In the genomic region with DNA sequence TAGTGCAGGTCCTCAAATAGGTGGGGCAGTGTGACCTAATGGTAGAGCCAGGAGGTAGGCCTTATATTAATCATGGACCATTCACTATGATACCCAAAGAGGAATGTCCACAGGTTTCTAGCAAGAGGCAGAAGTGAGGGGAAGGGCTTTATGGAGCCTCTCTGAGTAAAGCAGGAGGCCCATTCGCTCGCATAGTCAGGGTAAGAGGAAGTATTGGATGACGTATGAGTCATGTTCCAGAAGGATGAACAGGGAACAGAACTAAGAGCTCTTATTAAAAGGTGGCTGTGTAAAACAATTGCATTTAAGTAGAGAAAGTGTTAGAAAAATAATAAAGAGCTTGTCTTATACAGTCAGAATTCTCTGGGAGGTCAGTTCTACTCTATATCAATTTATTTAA, we compare ENCODE assay signal across 19 mouse cellular contexts. TPM values are rescaled to one million over a fixed set of nuclear protein-coding genes. Genes with fewer than 3 reads are reported as not detected.
A peak's percentile ranks its signal among the peaks of the same experiment; 100 is the strongest.
DNase-seq lines count a peak whose midpoint lies in the region; ATAC-seq and TF ChIP-seq lines count a peak whose summit lies in the region.
"Had no signal": no experiment of that assay in that cellular context is flagged by ENCODE, and none has a peak within 500 bp of the region (broad histone marks: within the 10 kb centered on the region; RNA-seq: fewer than 3 reads in every experiment).

No protein-coding gene starts in this region.

- no peak overlapping the region for H3K27ac ChIP-seq in heart, embryonic 10.5 days
- no peak overlapping the region for H3K27ac ChIP-seq in lung, postnatal 0 days (ENCODE audit: low read length)
- H3K27ac ChIP-seq in bone marrow macrophage, adult 2 months (ENCODE audit: insufficient read depth, low read depth, low read length) = peak overlapping the region; percentile 91
- H3K27ac ChIP-seq in forebrain, embryonic 12.5 days = no peak overlapping the region
- H3K27ac ChIP-seq: hindbrain, embryonic 13.5 days; layer of hippocampus, adult 2 months; limb, embryonic 13.5 days had no signal

- H3K9ac ChIP-seq in lung, postnatal 0 days (replicated peaks; ENCODE audit: low read depth) = no peak overlapping the region
- no peak overlapping the region for H3K9ac ChIP-seq in forebrain, embryonic 12.5 days
- H3K9ac ChIP-seq: heart, embryonic 15.5 days; hindbrain, embryonic 13.5 days; limb, embryonic 13.5 days had no signal

- WGBS in heart, embryonic 10.5 days = 86% methylated on average over 3 of the region's 3 CpGs
- 66% methylated on average over 3 of the region's 3 CpGs for WGBS in lung, postnatal 0 days
- 85% methylated on average over 3 of the region's 3 CpGs for WGBS in forebrain, embryonic 12.5 days

- H3K9me3 ChIP-seq in heart, embryonic 10.5 days = no peaks in the 10 kb centered on the region; the same call in 1 of the 2 replicates
- H3K9me3 ChIP-seq in lung, postnatal 0 days (ENCODE audit: low read length) = no peaks in the 10 kb centered on the region
- no peaks in the 10 kb centered on the region for H3K9me3 ChIP-seq in forebrain, embryonic 12.5 days
- H3K9me3 ChIP-seq: G1E; heart, embryonic 15.5 days had no signal

- no peak for TF ChIP-seq POLR2A in bone marrow macrophage, adult 2 months (IDR thresholded peaks at IDR 0.05; ENCODE audit: borderline replicate concordance, low read depth, low read length)

- H3K4me1 ChIP-seq in heart, embryonic 10.5 days = no peaks in the 10 kb centered on the region
- no peaks in the 10 kb centered on the region for H3K4me1 ChIP-seq in lung, postnatal 0 days (ENCODE audit: insufficient read depth, low read depth, low read length)
- peaks cover 54% of the 10 kb centered on the region for H3K4me1 ChIP-seq in bone marrow macrophage, adult 2 months (ENCODE audit: control insufficient read depth, insufficient read depth, low read length)
- no peaks in the 10 kb centered on the region for H3K4me1 ChIP-seq in forebrain, embryonic 12.5 days
- H3K4me1 ChIP-seq: limb, embryonic 13.5 days had no signal

- peaks cover 85% of the 10 kb centered on the region for H3K36me3 ChIP-seq in heart, embryonic 10.5 days
- H3K36me3 ChIP-seq in lung, postnatal 0 days (ENCODE audit: insufficient read depth, low read length) = peaks cover 14% of the 10 kb centered on the region
- no peaks in the 10 kb centered on the region for H3K36me3 ChIP-seq in splenic B cell, adult 2 months (ENCODE audit: control insufficient read depth, insufficient read depth, low read length, poor library complexity, severe bottlenecking)
- peaks cover 85% of the 10 kb centered on the region for H3K36me3 ChIP-seq in forebrain, embryonic 12.5 days (replicated peaks)

- no peak overlapping the region for H3K4me3 ChIP-seq in heart, embryonic 10.5 days
- no peak overlapping the region for H3K4me3 ChIP-seq in lung, postnatal 0 days (ENCODE audit: low read depth, low read length)
- H3K4me3 ChIP-seq in bone marrow macrophage, adult 2 months (ENCODE audit: insufficient read depth, low read length) = no peak overlapping the region
- H3K4me3 ChIP-seq in forebrain, embryonic 12.5 days (replicated peaks) = no peak overlapping the region
- H3K4me3 ChIP-seq: heart, embryonic 15.5 days; hindbrain, embryonic 13.5 days; layer of hippocampus, adult 2 months; limb, embryonic 13.5 days had no signal

- no peak for TF ChIP-seq EP300 in lung, postnatal 0 days (IDR thresholded peaks at IDR 0.05)

- ATAC-seq in lung, postnatal 0 days = peak; percentile 44; the same call in 1 of the 2 replicates
- no peak for ATAC-seq in forebrain, embryonic 12.5 days (ENCODE audit: low FRiP score)

- no peaks in the 10 kb centered on the region for H3K27me3 ChIP-seq in heart, embryonic 10.5 days (ENCODE audit: insufficient read depth, poor library complexity, severe bottlenecking)
- no peaks in the 10 kb centered on the region for H3K27me3 ChIP-seq in lung, postnatal 0 days (replicated peaks; ENCODE audit: insufficient read depth, low read length)
- H3K27me3 ChIP-seq in splenic B cell, adult 2 months (ENCODE audit: control insufficient read depth, insufficient read depth, low read length, poor library complexity, severe bottlenecking) = no peaks in the 10 kb centered on the region
- no peaks in the 10 kb centered on the region for H3K27me3 ChIP-seq in forebrain, embryonic 12.5 days
- H3K27me3 ChIP-seq: heart, embryonic 15.5 days; hindbrain, embryonic 13.5 days; limb, embryonic 13.5 days had no signal

- intact Hi-C loops in heart, postnatal 25 days (cut with DNase I) = no loop called here
- intact Hi-C loops in gastrocnemius, postnatal 14 days (cut with DNase I; ENCODE audit: low total_unique reads) = no loop called here

- no peak overlapping the region for H3K4me2 ChIP-seq in lung, postnatal 0 days (replicated peaks; ENCODE audit: low read depth, low read length)
- H3K4me2 ChIP-seq in forebrain, embryonic 12.5 days = no peak overlapping the region
- H3K4me2 ChIP-seq: heart, embryonic 15.5 days; hindbrain, embryonic 13.5 days; limb, embryonic 13.5 days had no signal

- TF ChIP-seq CTCF in lung, postnatal 0 days (IDR thresholded peaks at IDR 0.05) = no peak
- no peak for TF ChIP-seq CTCF in bone marrow macrophage, adult 2 months (IDR thresholded peaks at IDR 0.05; ENCODE audit: low read depth, low read length)

- peak; percentile 50 for DNase-seq in heart, embryonic 10.5 days (ENCODE audit: low spot score)
- no peak for DNase-seq in heart, postnatal 25 days (ENCODE audit: low spot score)
- peak; percentile 23 for DNase-seq in lung, postnatal 0 days (ENCODE audit: low spot score)
- no peak for DNase-seq in lung, adult 18-20 months
- DNase-seq in splenic B cell, adult 2 months (ENCODE audit: low read depth, low spot score) = peak; percentile 62
- no peak for DNase-seq in gastrocnemius, postnatal 14 days
- DNase-seq: adrenal gland, postnatal 14 days; cerebellum, adult 9-10 months; gastrocnemius, postnatal 25 days; lung, adult 2 months; retina, postnatal 1 day; thymus, adult 2 months had no signal

RNA-seq across cellular contexts. Expression of gene Lpar6, which starts 57.0 kb away (rescaled TPM):
- polyA plus RNA-seq in heart, embryonic 10.5 days (2016; fragmentation: Nextera tagmentation; extraction: Ambion mirVana) = 8.2 and 11.2 TPM in 2 replicates
- total RNA-seq in heart, postnatal 25 days (2021) = 1 to 10 TPM; 3.3 to 3.8 TPM
- polyA plus RNA-seq in lung, postnatal 0 days (2015; fragmentation: Nextera tagmentation; extraction: Ambion mirVana) = 10.3 and 10.5 TPM in 2 replicates
- 67.6 and 70.8 TPM in 2 replicates for polyA plus RNA-seq in bone marrow macrophage, adult 2 months (2012; ENCODE audit: insufficient read depth, insufficient read length, missing spikeins)
- polyA plus RNA-seq in forebrain, embryonic 12.5 days (2016; fragmentation: Nextera tagmentation; extraction: Ambion mirVana) = 11.8 and 14.2 TPM in 2 replicates
- total RNA-seq in gastrocnemius, postnatal 14 days (2021) = 1 to 10 TPM; 2.6 to 2.9 TPM

RNA-seq across cellular contexts. Expression of gene Rcbtb2, which starts 57.8 kb away (rescaled TPM):
- polyA plus RNA-seq in heart, embryonic 10.5 days (2016; fragmentation: Nextera tagmentation; extraction: Ambion mirVana) = 81.2 and 99.9 TPM in 2 replicates
- total RNA-seq in heart, postnatal 25 days (2021) = 10 to 100 TPM; 20.4 to 22.9 TPM
- 45.6 and 49.7 TPM in 2 replicates for polyA plus RNA-seq in lung, postnatal 0 days (2015; fragmentation: Nextera tagmentation; extraction: Ambion mirVana)
- 371 and 386 TPM in 2 replicates for polyA plus RNA-seq in bone marrow macrophage, adult 2 months (2012; ENCODE audit: insufficient read depth, insufficient read length, missing spikeins)
- polyA plus RNA-seq in forebrain, embryonic 12.5 days (2016; fragmentation: Nextera tagmentation; extraction: Ambion mirVana) = 118 and 136 TPM in 2 replicates
- total RNA-seq in gastrocnemius, postnatal 14 days (2021) = 10 to 100 TPM; 17.7 to 23.4 TPM

Comparison
In these comparisons a context has a peak if more than half of its experiments do, and no peak if none do; other contexts are left out.
1. DNase-seq: peak in heart, embryonic 10.5 days (single experiment), lung, postnatal 0 days (single experiment) and splenic B cell, adult 2 months (single experiment); none in heart, postnatal 25 days (single experiment), lung, adult 18-20 months (0 of 2) and gastrocnemius, postnatal 14 days (single experiment).